Mouse (Mus musculus): Measurements from ENCODE around the gene Zfp523.

GRCm38 (mm10) chr17:28235982-28236635, 59.2 kb downstream of the Zfp523 start:
- TF ChIP-seq CTCF (IDR thresholded peaks at IDR 0.05; ENCODE audit: low read depth) (no peak), EP300 (IDR thresholded peaks at IDR 0.05; ENCODE audit: low read depth) (no peak)

All from heart, postnatal 0 days (tissue).